Mouse (Mus musculus) midbrain, postnatal 0 days (tissue): Measurements from ENCODE around the gene Ints6l. TPM values are rescaled to one million over a fixed set of nuclear protein-coding genes. Genes with fewer than 3 reads are reported as not detected.

Experiments
- ATAC-seq: fragments of 200-750 bp; cut with Nextera tagmentation; 2 replicates; pipeline ENCODE4 v1.8.0; 2017; ENCODE audit warnings: moderate number of reproducible peaks, mild to moderate bottlenecking, moderate TSS enrichment, moderate library complexity; ENCODE audit not compliant: low FRiP score
- DNase-seq: peaks from one replicate; pipeline ENCODE4 v3.0.0-alpha.2; 2015; ENCODE audit warnings: low spot score
- H3K27ac ChIP-seq: fragments of 300-500 bp; sonication (generic); 2 replicates; pipeline ENCODE4 v1.5.1; 2014; ENCODE audit warnings: low read depth, mild to moderate bottlenecking, low read length, mixed read lengths
- H3K27me3 ChIP-seq: fragments of 300-500 bp; sonication (generic); 2 replicates; pipeline ENCODE4 v1.6.1; 2014; ENCODE audit warnings: low read length, control low read depth, mixed read lengths; ENCODE audit not compliant: insufficient read depth
- H3K36me3 ChIP-seq: fragments of 300-500 bp; sonication (generic); 2 replicates; pipeline ENCODE4 v1.6.1; 2014; ENCODE audit warnings: low read length, control low read depth, mixed read lengths; ENCODE audit not compliant: insufficient read depth
- H3K4me1 ChIP-seq: fragments of 300-500 bp; sonication (generic); 2 replicates; pipeline ENCODE4 v1.6.1; 2014; ENCODE audit warnings: mild to moderate bottlenecking, control low read depth, antibody characterized with exemption, low read length, mixed read lengths; ENCODE audit not compliant: insufficient read depth
- H3K4me2 ChIP-seq: fragments of 300-500 bp; sonication (generic); 2 replicates; pipeline ENCODE4 v1.6.1; 2014; ENCODE audit warnings: low read depth, mild to moderate bottlenecking, low read length, mixed read lengths; ENCODE audit not compliant: poor library complexity, severe bottlenecking
- H3K4me3 ChIP-seq: fragments of 300-500 bp; sonication (generic); 2 replicates; pipeline ENCODE4 v1.5.1; 2014; ENCODE audit warnings: low read depth, mild to moderate bottlenecking, low read length, moderate library complexity
- H3K9ac ChIP-seq: fragments of 300-500 bp; sonication (generic); replicated peaks from 2 replicates; pipeline ENCODE4 v1.6.1; 2014; ENCODE audit warnings: mild to moderate bottlenecking, low read length, moderate library complexity, mixed read lengths; ENCODE audit not compliant: poor library complexity, severe bottlenecking
- H3K9me3 ChIP-seq: fragments of 300-500 bp; sonication (generic); 2 replicates; pipeline ENCODE4 v1.6.1; 2016; ENCODE audit warnings: low read length, control low read depth
- CTCF ChIP-seq: IDR thresholded peaks from 2 replicates; pipeline ENCODE4 v1.5.1; 2016; ENCODE audit warnings: antibody characterized with exemption, mild to moderate bottlenecking
- WGBS: fragments of 180-500 bp; shearing (Covaris S2); extraction: QIAGEN DNeasy Blood & Tissue Kit; methylation state at CpG from one replicate; pipeline ENCODE4 v1.1.7; 2014; 5-methylcytosine and 5-hydroxymethylcytosine counted together
- polyA plus RNA-seq: library from polyadenylated mRNA; unstranded; fragments of >200 nt; fragmentation: Nextera tagmentation; extraction: Ambion mirVana; gene quantifications from 2 replicates; pipeline ENCODE4 v1.2.1, GENCODE M21; 2015
- total RNA-seq: library from RNA; depleted of rRNA; stranded (reverse); fragments of >200 nt; gene quantifications from 2 replicates; pipeline ENCODE4 v1.2.3, GENCODE M21; 2014; rRNA removed

Ints6l gene
- total and polyA plus RNA-seq, 2 experiments from 2014 or later, result 12.1 to 20.7 TPM

DNA sequence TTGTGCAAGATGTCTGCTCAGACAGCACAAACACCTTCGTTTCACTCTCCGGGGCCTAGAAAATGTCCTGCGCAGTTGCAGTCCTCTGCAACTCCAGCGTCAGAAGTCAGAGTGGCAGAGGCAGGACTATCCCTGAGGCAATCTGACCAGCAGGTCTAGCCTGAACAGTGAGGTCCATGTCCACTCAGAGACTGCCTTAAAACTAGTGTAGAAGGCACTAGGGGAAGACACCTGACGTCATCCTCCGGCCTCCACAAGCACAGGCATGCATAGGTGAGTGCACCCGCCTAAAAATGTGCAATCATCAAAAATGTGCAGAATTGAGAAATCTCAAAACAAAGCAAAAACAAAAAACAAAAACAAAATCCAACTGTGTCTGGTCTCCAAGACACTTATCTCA lies 94.8 kb downstream of the Ints6l start, which contains the start of gene Gm648:
TSS of gene Gm648 (minus strand) at position 101 of the 400 bp plus-strand sequence.
- H3K27me3 ChIP-seq, result no peaks in the 10 kb centered on the region
- no peaks in the 10 kb centered on the region for H3K4me1 ChIP-seq
- H3K4me3 ChIP-seq, result no peak within 1 kb of the TSS
- H3K36me3 ChIP-seq, result no peaks in the 10 kb centered on the region
- DNase-seq, result no peak
- 89% methylated on average over 7 of the region's 7 CpGs for WGBS
- no peaks in the 10 kb centered on the region for H3K9me3 ChIP-seq
- H3K27ac ChIP-seq, result no peak within 1 kb of the TSS
- no peak for TF ChIP-seq CTCF
- ATAC-seq, result no peak
- H3K4me2 ChIP-seq, result no peak within 1 kb of the TSS
- H3K9ac ChIP-seq, result no peak within 1 kb of the TSS

- 80% methylated on average over 3 of the region's 3 CpGs for WGBS
- DNase-seq (no peak), ATAC-seq (no peak)
- Histone ChIP-seq H3K4me2 (no peak overlapping the region), H3K4me1 (no peaks in the 10 kb centered on the region), H3K27ac (no peak overlapping the region), H3K36me3 (no peaks in the 10 kb centered on the region), H3K27me3 (no peaks in the 10 kb centered on the region), H3K9me3 (no peaks in the 10 kb centered on the region), H3K9ac (no peak overlapping the region), H3K4me3 (no peak overlapping the region)
- TF ChIP-seq CTCF, result no peak
Measured at GRCm38 (mm10) chrX:56553584-56553983, 98.9 kb downstream of the Ints6l start.

Other genes with a start within 250 kb of the Ints6l start
- not detected in 2 replicates for gene Gm773, start 242.0 kb upstream of the Ints6l start, total RNA-seq
- gene Gm773, start 242.0 kb upstream of the Ints6l start, polyA plus RNA-seq, result not detected in 2 replicates
- 5.3 and 5.4 TPM in 2 replicates for gene Zfp449, start 108.5 kb upstream of the Ints6l start, total RNA-seq
- 3.4 and 3.5 TPM in 2 replicates for gene Zfp449, start 108.5 kb upstream of the Ints6l start, polyA plus RNA-seq
- 72.8 and 83.0 TPM in 2 replicates for gene Smim10l2a, start 80.3 kb upstream of the Ints6l start, total RNA-seq
- gene Smim10l2a, start 80.3 kb upstream of the Ints6l start, polyA plus RNA-seq, result 54.1 and 58.1 TPM in 2 replicates
- gene Gm2174, start 6.9 kb upstream of the Ints6l start, total RNA-seq, result not detected in 2 replicates
- not detected in 2 replicates for gene Gm2174, start 6.9 kb upstream of the Ints6l start, polyA plus RNA-seq
- gene Gm10477, start 69.9 kb downstream of the Ints6l start, total RNA-seq, result not detected in 2 replicates
- not detected in 2 replicates for gene Gm10477, start 69.9 kb downstream of the Ints6l start, polyA plus RNA-seq
- not detected in 2 replicates for gene Gm648, start 94.7 kb downstream of the Ints6l start, total RNA-seq
- 0.15 TPM in 1 of 2 replicates, not detected in the other for gene Gm648, start 94.7 kb downstream of the Ints6l start, polyA plus RNA-seq
- 74.2 and 85.1 TPM in 2 replicates for gene Mmgt1, start 143.2 kb downstream of the Ints6l start, total RNA-seq
- 43.2 and 44.0 TPM in 2 replicates for gene Mmgt1, start 143.2 kb downstream of the Ints6l start, polyA plus RNA-seq
- 111 and 138 TPM in 2 replicates for gene Slc9a6, start 154.9 kb downstream of the Ints6l start, total RNA-seq
- 67.7 and 70.1 TPM in 2 replicates for gene Slc9a6, start 154.9 kb downstream of the Ints6l start, polyA plus RNA-seq